Mouse (Mus musculus) lung, postnatal 0 days (tissue): ENCODE results near the gene Gna13.

Experiments used
- CTCF ChIP-seq: IDR thresholded peaks from 2 replicates; pipeline ENCODE4 v1.5.1; 2016; ENCODE audit warnings: antibody characterized with exemption, mild to moderate bottlenecking
- EP300 ChIP-seq: IDR thresholded peaks from 2 replicates; pipeline ENCODE4 v1.6.1; 2016; ENCODE audit warnings: antibody characterized with exemption, mild to moderate bottlenecking, control low read depth

DNA sequence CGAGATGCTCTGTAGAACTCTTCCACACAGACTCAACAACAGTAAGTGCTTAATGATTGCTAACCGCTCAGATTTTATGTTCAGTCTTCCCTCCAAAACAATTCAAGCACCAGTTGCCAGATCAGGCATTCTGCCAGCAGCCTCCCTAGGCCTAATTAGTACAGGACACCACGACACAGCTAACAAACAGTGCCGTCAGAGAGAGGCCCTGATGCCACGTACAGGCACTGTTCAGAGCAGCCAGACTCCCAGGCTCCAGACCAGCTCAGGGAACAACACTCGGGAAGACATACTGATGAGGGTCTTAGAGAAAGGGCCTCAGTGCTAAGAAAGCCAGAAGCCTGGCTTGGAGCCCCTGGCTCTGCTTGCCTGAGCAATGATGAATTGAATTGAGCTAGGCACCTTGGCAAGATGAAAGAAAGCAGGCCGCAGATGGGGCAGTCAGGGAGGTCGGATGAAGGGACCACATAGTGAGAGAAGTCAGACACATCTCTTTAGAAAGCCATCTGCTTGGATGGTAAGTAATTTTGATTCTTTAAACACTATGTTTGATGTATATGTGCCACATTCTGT, 42.2 kb upstream of the Gna13 start:
- no peak for TF ChIP-seq CTCF
- no peak for TF ChIP-seq EP300
